Mouse (Mus musculus): ENCODE results near the gene Zfp64. TPM values are rescaled to one million over a fixed set of nuclear protein-coding genes. Genes with fewer than 3 reads are reported as not detected.

The Zfp64 gene
- total and polyA plus RNA-seq, 3 experiments = 20.0 to 37.0 (median 25.1) TPM

GRCm38 (mm10) chr2:168944011-168944410 is 11.4 kb downstream of the Zfp64 start:
- H3K27ac ChIP-seq (ENCODE audit: insufficient read depth, low read depth) = no peak overlapping the region
- no peak overlapping the region for H3K4me2 ChIP-seq (ENCODE audit: insufficient read depth, low read depth, poor library complexity, severe bottlenecking)
- in situ Hi-C loops (cut with MboI; ENCODE audit: low pct_ligation_motif_present, low pct_unique_long_range_greater_than_20kb, low sequenced_read_pairs) (no loop called here), dilution Hi-C loops (cut with MboI; ENCODE audit: extremely low pct_ligation_motif_present, extremely low pct_unique_long_range_greater_than_20kb, low sequenced_read_pairs) (no loop called here)
- no peak overlapping the region for H3K4me3 ChIP-seq (replicated peaks in 1 of 3; ENCODE audit: low read depth in 2 of 3, low read length in 2 of 3, poor library complexity in 1 of 3)
- no peak for DNase-seq (ENCODE audit: extremely low read depth)
- no peaks in the 10 kb centered on the region for H3K79me2 ChIP-seq (replicated peaks; ENCODE audit: control insufficient read depth, extremely low read depth, insufficient read depth, poor library complexity, severe bottlenecking)
- TF ChIP-seq IRF4 (IDR thresholded peaks at IDR 0.05; ENCODE audit: low read depth, low read length) (no peak), SIN3A (IDR thresholded peaks at IDR 0.05; ENCODE audit: low read length) (no peak), ZKSCAN1 (IDR thresholded peaks at IDR 0.05; ENCODE audit: borderline replicate concordance, low read depth, low read length) (no peak), MAX (IDR thresholded peaks at IDR 0.05; ENCODE audit: low read length) (no peak), MYC (IDR thresholded peaks at IDR 0.05; ENCODE audit: low read depth, low read length) (no peak)
- H3K9me3 ChIP-seq (replicated peaks; ENCODE audit: low read length) = no peaks in the 10 kb centered on the region
- peaks cover 63 to 87% of the 10 kb centered on the region in 2 experiments for H3K36me3 ChIP-seq (replicated peaks in 1 of 2; ENCODE audit: control insufficient read depth in 1 of 2, insufficient read depth in 1 of 2, low read length in 1 of 2)
- H3K9ac ChIP-seq (ENCODE audit: insufficient read depth, low read depth) = no peak overlapping the region
- no peaks in the 10 kb centered on the region for H3K27me3 ChIP-seq (replicated peaks)
- peaks cover 0 to 8% of the 10 kb centered on the region in 2 experiments; a peak in 2 of 4 replicates for H3K4me1 ChIP-seq (ENCODE audit: control insufficient read depth in 1 of 2, insufficient read depth in 2 of 2)

GRCm38 (mm10) chr2:168939941-168940340 is 15.4 kb downstream of the Zfp64 start:
- Histone ChIP-seq H3K79me2 (replicated peaks; ENCODE audit: control insufficient read depth, extremely low read depth, insufficient read depth, poor library complexity, severe bottlenecking) (no peaks in the 10 kb centered on the region), H3K27me3 (replicated peaks) (no peaks in the 10 kb centered on the region), H3K9me3 (replicated peaks; ENCODE audit: low read length) (no peaks in the 10 kb centered on the region), H3K4me2 (ENCODE audit: insufficient read depth, low read depth, poor library complexity, severe bottlenecking) (no peak overlapping the region), H3K4me1 (ENCODE audit: control insufficient read depth in 1 of 2, insufficient read depth in 2 of 2) (peaks cover 0 to 8% of the 10 kb centered on the region in 2 experiments; a peak in 2 of 4 replicates), H3K4me3 (replicated peaks in 1 of 3; ENCODE audit: low read depth in 2 of 3, low read length in 2 of 3, poor library complexity in 1 of 3) (no peak overlapping the region), H3K36me3 (replicated peaks in 1 of 2; ENCODE audit: control insufficient read depth in 1 of 2, insufficient read depth in 1 of 2, low read length in 1 of 2) (peaks cover 57 to 86% of the 10 kb centered on the region in 2 experiments), H3K9ac (ENCODE audit: insufficient read depth, low read depth) (no peak overlapping the region), H3K27ac (ENCODE audit: insufficient read depth, low read depth) (no peak overlapping the region)
- TF ChIP-seq USF2 (conservative IDR thresholded peaks at IDR 0.05; ENCODE audit: low read depth, low read length) (no peak), MXI1 (IDR thresholded peaks at IDR 0.05; ENCODE audit: low read depth, low read length) (no peak), MYC (IDR thresholded peaks at IDR 0.05; ENCODE audit: low read depth, low read length) (no peak), JUN (IDR thresholded peaks at IDR 0.05; ENCODE audit: insufficient read depth, low read depth, low read length) (no peak)
- dilution Hi-C loops (cut with MboI; ENCODE audit: extremely low pct_ligation_motif_present, extremely low pct_unique_long_range_greater_than_20kb, low sequenced_read_pairs) (no loop called here), in situ Hi-C loops (cut with MboI; ENCODE audit: low pct_ligation_motif_present, low pct_unique_long_range_greater_than_20kb, low sequenced_read_pairs) (no loop called here)
- no peak for DNase-seq (ENCODE audit: extremely low read depth)

GRCm38 (mm10) chr2:168939261-168939933 is 16.0 kb downstream of the Zfp64 start:
- DNase-seq (ENCODE audit: extremely low read depth) = no peak
- H3K27ac ChIP-seq (ENCODE audit: insufficient read depth, low read depth) = no peak overlapping the region
- dilution Hi-C loops (cut with MboI; ENCODE audit: extremely low pct_ligation_motif_present, extremely low pct_unique_long_range_greater_than_20kb, low sequenced_read_pairs) (no loop called here), in situ Hi-C loops (cut with MboI; ENCODE audit: low pct_ligation_motif_present, low pct_unique_long_range_greater_than_20kb, low sequenced_read_pairs) (no loop called here)
- no peaks in the 10 kb centered on the region for H3K9me3 ChIP-seq (replicated peaks; ENCODE audit: low read length)
- no peak overlapping the region for H3K9ac ChIP-seq (ENCODE audit: insufficient read depth, low read depth)
- TF ChIP-seq KAT2A (IDR thresholded peaks at IDR 0.05; ENCODE audit: insufficient replicate concordance, low read length) (no peak), JUND (conservative IDR thresholded peaks at IDR 0.05; ENCODE audit: low read depth, low read length) (no peak), USF1 (IDR thresholded peaks at IDR 0.05; ENCODE audit: low read depth, low read length) (no peak), EP300 (IDR thresholded peaks at IDR 0.05; ENCODE audit: low read length) (no peak), BHLHE40 (IDR thresholded peaks at IDR 0.05; ENCODE audit: low read depth, low read length) (no peak), TBP (conservative IDR thresholded peaks at IDR 0.05; ENCODE audit: low read depth, low read length) (no peak), MXI1 (IDR thresholded peaks at IDR 0.05; ENCODE audit: low read depth, low read length) (no peak), GABPA (IDR thresholded peaks at IDR 0.05; ENCODE audit: insufficient replicate concordance, low read depth, low read length) (no peak)
- peaks cover 0 to 8% of the 10 kb centered on the region in 2 experiments; a peak in 2 of 4 replicates for H3K4me1 ChIP-seq (ENCODE audit: control insufficient read depth in 1 of 2, insufficient read depth in 2 of 2)
- no peaks in the 10 kb centered on the region for H3K27me3 ChIP-seq (replicated peaks)
- no peak overlapping the region for H3K4me2 ChIP-seq (ENCODE audit: insufficient read depth, low read depth, poor library complexity, severe bottlenecking)
- no peak overlapping the region for H3K4me3 ChIP-seq (replicated peaks in 1 of 3; ENCODE audit: low read depth in 2 of 3, low read length in 2 of 3, poor library complexity in 1 of 3)
- H3K36me3 ChIP-seq (replicated peaks in 1 of 2; ENCODE audit: control insufficient read depth in 1 of 2, insufficient read depth in 1 of 2, low read length in 1 of 2) = peaks cover 55 to 86% of the 10 kb centered on the region in 2 experiments
- H3K79me2 ChIP-seq (replicated peaks; ENCODE audit: control insufficient read depth, extremely low read depth, insufficient read depth, poor library complexity, severe bottlenecking) = no peaks in the 10 kb centered on the region

Data from CH12.LX (cell line).